Mouse (Mus musculus) layer of hippocampus, postnatal 14 days (tissue): ENCODE measurements around the gene Btk. TPM values are rescaled to one million over a fixed set of nuclear protein-coding genes. Genes with fewer than 3 reads are reported as not detected.

ENCODE experiments used
- total RNA-seq, 2 experiments: library from RNA; stranded (reverse); gene quantifications; 2 replicates each; pipeline ENCODE4 v1.2.3; 2021

The Btk gene
- total RNA-seq, 2 experiments from 2014 or later, result 0.90 to 1.6 TPM

Other genes with a start within 250 kb of the Btk start
- gene Drp2, start 179.0 kb downstream of the Btk start, total RNA-seq, result 10 to 100 TPM; 40.8 to 47.7 TPM
- gene Taf7l, start 107.1 kb downstream of the Btk start, total RNA-seq, result not detected
- gene Timm8a1, start 41.7 kb downstream of the Btk start, total RNA-seq, result 10 to 100 TPM; 26.7 to 28.3 TPM
- gene Rpl36a, start 2.1 kb upstream of the Btk start, total RNA-seq, result 100 to 1,000 TPM; 134 to 163 TPM
- gene Gla, start 17.6 kb upstream of the Btk start, total RNA-seq, result 1 to 10 TPM; 8.1 to 8.5 TPM
- 100 to 1,000 TPM; 140 to 142 TPM for gene Hnrnph2, start 17.6 kb upstream of the Btk start, total RNA-seq
- 10 to 100 TPM; 41.4 to 47.6 TPM for gene Armcx4, start 102.9 kb upstream of the Btk start, total RNA-seq
- 10 to 100 TPM; 48.5 to 55.4 TPM for gene Armcx1, start 134.4 kb upstream of the Btk start, total RNA-seq
- 1 to 10 TPM; 7.2 to 7.3 TPM for gene Armcx6, start 167.8 kb upstream of the Btk start, total RNA-seq
- gene Armcx3, start 173.0 kb upstream of the Btk start, total RNA-seq, result 100 to 1,000 TPM in 1 of 2 experiments, 10 to 100 TPM in 1; 90.3 to 113 TPM
- gene Armcx2, start 225.7 kb upstream of the Btk start, total RNA-seq, result 10 to 100 TPM; 73.6 to 81.4 TPM